Mouse (Mus musculus) cerebellum, postnatal 10 days (tissue): Measurements from ENCODE around the gene Pvr.

ENCODE experiments used
- DNase-seq, 2 experiments: peaks; one replicate each; pipeline ENCODE4 v3.0.0; 2021; ENCODE audit warnings: mixed read lengths in 2 of 2

Gene Pvr

DNA sequence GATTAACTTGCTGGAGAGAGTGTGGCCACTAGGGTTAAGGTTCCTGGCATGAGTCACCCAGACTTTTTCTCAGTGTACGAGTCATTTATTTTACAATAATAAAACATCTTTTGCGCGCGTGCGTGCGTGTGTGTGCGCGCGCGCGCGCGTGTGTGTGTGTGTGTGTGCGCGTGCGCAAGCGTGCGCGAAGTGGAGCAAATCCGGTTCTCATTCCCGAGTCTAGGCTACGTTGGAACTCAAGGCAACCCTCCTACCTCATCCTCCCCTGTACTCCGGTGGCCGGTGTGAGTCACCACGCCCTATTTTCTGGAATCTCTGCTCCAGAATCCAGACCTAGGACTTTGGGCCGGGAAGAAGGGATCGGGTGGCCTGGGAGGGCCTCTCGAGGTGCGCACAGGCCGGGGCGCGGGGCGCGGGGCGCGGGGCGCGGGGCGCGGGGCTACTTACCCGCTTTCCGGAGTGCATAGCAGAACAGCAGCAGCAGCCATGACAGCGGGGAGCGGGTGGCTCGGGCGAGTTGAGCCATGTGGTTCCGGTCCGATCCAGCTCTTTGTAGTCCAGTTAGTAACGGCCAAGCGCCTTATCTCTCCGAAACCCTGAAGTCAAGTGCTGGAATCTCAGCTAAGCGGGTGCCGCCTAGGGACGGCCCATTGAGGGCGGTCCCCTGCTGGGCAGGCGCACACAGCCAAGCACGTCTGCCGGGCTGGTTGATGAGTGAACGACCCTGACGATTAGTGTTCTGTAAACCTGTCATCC, at the start of gene Pvr:
Gene Pvr (minus strand): TSS at position 655 of the 756 bp plus-strand sequence.
- peak; percentile 67 to 70 for DNase-seq

DNA sequence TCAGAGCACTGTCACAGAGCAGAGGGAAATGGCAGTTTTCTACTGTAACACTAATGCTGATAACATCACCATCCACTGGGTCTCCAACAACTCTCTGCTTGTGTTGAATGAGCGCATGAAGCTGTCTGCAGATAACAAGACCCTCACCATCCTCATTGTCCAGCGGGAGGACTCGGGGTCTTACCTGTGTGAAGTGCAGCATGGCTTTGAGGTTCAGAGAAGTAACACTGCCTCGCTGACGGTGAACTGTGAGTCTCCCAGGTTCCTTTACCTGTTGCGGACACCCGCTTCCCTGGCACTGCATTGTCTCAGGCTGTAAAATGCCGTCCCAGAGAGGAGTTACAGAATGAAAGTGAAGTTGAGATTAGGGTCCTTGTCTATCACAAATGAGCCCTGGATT, 49.2 kb upstream of the Pvr start:
- DNase-seq, result no peak

DNA sequence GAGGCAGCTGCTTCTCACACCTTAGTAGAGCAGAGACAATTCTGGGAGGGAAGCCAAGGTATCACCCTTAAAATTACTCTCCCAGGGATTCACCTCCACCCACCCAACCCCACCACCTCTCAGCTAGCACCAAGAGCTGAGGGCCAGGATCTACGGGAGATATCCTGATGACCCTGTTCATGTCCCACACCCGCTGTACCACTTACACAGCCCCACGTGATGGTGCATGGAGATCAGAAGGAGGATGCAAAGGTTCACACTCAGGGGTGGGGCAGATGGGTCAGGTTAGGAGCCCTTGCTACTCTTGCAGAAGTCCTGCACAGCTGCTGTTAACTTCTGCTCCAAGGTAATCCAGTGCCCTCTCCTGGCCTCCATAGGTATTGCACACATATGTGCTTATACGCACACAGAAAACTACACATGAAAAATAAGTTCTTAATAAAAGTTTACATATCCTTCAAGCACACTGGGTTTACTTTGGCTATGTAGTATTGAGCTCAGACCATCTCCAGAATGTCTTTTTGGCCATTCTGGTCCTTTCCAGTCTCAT, 48.7 kb upstream of the Pvr start:
- DNase-seq, result no peak

DNA sequence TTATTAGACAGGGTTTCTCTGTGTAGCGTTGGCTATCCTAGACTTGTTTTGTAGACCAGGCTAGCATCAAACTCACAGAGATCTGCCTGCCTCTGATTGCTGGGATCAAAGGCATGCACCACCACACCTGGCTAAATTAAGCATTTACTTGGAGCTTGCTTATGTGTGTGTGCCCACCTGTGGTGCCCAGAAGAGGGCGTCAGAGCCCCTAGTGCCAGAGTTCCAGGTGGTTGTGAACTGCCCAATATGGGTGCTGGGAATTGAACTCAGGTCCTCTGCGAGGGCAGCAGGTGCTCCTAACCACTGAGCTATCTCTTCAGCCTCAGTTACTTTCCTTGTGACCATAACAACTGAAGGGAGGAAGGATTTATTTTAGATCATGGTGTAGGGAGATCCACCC, 48.1 kb upstream of the Pvr start:
- DNase-seq, result no peak

DNA sequence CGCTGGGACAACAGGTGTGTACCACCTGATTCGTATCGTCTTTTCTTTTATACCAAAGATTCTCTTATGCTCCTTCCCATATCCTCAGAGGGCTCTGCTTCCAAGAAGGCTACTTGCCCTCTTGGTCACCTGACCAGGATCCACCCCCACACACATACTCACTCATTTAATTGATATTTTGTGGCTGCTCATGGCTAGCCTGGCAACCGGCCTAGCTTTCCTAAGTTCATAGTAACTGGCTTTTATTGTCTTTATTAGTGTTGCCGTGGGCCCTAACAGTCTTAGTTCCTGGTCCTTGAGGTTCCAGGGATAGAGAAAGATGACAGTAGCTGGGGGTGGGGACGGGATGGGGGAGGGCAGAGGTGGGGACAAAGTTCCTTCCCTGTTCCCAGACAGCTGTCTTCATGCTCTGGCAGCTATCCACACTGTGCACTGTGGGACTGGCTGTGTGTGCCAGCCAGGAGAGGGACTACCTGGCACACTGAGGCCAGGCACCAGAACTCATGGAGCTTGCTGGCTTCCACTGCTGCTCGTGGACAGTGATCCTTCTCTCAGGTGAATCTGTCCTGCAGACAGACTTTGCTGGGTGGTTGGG, 44.1 kb upstream of the Pvr start, which contains the start of gene Ceacam20:
Gene Ceacam20 (plus strand): TSS at position 428 of the 595 bp plus-strand sequence.
- DNase-seq, result no peak

DNA sequence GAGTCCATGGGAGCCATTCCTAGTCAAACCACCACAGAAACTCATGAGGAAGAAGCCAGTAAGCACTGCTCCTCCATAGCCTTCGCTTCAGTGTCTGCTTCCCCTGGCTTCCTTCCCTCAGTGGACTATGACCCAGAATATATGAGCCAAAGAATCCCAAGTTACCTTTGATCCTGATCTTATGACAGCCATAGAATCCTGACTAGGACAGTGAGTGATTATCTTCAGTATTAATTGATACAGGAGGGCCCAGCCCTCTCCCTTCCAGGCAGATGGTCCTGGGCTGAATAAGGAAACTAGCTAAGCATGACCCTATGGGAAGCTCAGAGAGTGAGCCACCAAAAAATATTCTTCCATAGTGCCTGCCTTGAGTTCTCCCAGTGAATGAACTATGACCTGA, 41.5 kb upstream of the Pvr start:
- no peak for DNase-seq

DNA sequence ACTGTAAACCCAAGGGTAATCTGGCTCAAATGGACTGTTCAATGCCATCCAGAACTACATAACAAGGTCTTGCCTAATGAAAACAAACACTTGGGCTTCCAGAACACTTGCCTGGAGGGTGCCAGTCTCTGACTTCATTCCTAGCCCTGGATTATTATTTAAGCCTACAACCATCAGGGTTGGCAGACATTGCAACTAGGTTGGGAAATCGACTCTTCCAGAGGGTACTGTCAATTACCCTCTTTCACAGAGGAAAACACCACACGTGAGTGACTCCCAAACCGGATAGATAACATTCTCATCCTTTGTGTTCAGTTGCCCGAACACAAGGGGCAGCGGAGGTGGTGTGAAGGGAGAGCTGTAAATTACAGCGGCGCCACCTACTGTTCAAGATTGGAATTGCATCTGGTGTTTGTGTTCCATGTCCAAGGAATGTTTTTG, 35.4 kb upstream of the Pvr start:
- DNase-seq, result peak; percentile 90 to 93

DNA sequence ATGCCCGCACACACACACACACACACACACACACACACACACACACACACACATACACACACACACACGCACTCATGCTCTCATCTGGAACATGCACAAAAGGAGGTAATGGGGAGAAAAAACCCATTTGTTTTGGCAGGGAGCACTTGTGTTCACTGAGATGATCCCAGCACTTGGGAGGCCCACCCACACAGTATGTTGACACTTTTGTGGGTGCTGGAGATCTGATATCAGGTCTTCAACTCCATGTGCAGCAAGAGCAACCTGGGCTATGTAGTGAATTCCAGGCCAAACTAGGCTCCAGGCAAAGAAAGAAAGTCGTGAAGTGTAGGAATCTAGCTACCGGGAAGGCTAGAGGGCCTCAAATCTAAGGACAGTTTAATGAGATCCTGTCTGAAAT, 34.9 kb upstream of the Pvr start:
- no peak for DNase-seq

DNA sequence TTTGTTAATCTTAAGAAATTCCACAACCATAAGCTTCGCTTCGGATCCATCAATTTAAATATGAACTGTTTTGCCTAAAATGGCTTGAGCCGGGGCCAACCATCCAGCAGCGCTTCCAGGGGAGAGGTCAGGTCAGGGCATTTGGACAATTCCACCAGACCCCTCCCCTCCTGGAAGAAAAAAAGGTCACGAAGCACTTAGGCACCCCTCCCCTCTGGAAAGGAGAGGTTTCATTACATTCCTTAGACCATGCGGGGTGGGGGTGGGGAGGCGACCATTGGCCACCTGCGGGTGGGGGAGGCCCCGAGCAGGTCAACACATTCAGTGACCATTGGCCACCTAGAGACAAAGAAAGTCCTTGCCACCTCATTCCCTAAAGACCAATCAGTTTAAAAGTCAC, 32.1 kb upstream of the Pvr start:
- DNase-seq, result no peak

DNA sequence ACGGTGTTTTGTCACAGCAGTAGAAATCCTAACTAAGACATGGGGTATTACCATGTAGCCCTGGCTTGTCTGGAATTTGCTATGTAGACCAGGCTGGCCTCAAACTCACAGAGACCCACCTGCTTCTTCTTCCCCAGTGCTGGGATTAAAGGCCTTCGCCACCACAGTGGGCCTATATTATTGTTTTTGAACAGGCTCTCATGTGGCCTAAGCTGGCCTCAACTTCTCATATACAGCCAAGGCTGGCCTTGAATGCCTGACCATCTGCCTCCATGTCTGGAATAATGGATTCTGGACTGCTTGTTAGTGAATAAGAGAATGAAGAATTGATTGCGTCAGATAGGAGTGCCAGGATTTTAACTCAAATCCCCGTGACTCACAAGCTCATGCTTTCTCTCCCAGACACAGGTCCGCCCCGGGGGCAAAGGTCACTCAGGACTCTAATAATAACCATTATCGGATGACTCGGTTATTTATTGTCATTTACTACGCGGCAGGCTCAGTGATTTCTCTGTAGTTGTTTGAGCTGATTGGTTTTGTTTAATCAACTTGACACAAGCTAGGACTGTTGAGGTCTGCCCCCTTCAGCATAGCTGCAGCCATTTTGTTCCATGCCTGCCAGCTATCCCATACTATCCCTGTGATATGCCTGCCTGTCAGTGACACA, 31.5 kb upstream of the Pvr start:
- DNase-seq, result no peak

DNA sequence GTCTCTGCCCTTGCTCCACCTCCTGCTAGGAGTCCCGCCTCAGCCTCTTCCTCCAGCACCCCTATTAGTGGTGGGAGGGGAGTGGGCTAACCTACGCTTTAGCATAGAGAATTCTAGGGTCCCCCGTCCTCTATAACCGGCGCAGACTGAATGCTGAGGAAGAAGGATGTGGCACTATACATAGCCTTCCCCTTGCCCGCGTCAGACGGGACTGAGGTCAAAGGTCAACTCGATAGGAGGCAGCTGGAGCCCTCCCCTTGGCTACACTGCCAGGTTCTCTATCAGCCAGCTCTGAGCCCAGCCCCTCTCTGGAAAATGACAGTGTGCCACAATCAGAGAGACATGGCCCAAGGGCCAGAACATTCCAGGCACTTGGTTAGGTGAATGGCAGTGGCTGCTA, 29.6 kb upstream of the Pvr start, which contains the start of gene Igsf23:
Gene Igsf23 (minus strand): TSS at position 168 of the 400 bp plus-strand sequence.
- DNase-seq, result no peak

DNA sequence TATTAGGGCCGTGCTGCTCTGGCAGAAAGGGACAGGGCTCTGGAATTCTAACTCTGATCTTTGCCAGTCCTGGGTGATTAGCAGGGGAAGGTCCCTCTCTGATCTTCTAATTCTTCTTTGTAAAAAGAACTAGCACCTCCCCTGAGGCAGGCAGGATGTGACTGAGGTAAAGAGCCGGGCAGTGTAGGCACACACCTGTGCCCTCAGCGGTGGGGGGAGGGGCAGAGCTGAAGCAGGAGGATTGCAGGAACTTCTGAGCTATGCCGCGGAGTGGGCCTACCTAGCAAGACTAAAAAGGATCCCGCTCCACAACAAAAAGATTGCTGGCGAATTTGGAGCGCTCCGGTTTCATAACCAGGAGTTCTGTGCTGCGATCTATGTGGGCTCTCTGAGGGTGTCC, 29.0 kb upstream of the Pvr start:
- no peak for DNase-seq

DNA sequence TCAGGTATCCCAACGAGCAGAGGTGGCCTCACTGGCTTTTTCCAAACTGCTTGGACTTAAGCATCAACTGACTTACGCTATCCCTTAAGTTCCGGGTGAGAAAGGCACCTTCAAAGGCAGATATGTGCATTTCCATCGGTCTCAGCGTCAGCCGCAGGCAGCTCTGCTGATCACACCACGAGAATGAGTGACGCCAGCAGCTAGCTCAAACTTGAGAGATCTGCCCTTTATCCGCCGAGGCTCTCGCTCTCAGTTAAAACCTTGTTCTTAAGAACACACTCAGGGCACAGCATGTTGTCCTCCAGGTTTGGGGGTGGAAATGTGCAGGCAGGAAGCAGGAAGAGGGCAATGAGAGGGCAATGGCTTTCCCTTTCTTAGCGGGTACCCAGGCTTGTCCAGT, 28.0 kb upstream of the Pvr start:
- DNase-seq, result no peak

DNA sequence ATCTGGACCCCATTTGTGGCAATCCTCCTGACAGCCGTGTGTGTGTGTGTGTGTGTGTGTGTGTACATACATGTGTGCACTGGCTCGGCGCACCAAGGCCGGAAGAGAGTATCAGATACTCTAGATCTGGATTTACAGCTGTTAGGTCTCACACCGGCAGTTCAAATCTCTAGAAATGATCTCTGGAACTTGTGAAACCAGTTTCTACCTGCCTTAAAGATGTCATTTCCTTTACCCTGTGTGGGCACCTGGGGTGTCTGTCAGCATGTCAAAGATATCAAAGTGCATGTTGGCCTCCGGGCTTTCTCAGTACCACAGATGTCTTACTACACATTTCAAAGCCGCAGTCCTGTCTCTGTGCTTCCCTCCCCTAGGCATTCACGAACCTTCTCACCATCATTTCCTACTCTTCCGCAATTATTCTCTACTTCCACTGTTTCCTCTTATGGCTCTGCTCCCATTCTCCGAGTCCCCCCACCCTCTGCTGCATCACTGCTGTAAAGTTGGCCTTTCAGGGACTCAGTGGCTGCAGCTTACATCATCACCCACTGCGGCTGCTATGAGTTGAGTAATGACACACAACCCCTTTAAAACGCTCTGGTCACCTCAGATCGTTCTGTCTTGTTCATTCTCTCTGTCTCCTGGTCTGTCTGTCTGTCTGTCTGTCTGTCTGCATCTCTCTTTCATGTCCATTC, 25.0 kb upstream of the Pvr start:
- no peak for DNase-seq

DNA sequence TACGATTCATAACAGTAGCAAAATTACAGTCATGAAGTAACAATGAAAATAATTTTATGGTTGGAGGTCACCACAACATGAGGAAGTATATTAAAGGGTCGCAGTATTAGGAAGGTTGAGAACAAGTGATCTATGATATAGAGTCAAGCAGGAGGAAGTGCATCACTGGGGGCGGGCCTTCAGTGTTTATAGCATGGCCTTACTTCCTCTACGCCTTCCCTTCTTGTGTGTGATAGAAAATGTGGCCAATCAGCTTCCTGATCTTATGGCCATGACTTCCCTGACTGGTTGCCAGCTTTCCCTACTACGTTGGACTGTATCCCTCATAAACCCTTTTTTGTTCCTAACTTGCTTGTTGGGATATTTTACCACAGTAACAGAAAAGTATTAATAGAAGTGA, 24.2 kb upstream of the Pvr start:
- no peak for DNase-seq

DNA sequence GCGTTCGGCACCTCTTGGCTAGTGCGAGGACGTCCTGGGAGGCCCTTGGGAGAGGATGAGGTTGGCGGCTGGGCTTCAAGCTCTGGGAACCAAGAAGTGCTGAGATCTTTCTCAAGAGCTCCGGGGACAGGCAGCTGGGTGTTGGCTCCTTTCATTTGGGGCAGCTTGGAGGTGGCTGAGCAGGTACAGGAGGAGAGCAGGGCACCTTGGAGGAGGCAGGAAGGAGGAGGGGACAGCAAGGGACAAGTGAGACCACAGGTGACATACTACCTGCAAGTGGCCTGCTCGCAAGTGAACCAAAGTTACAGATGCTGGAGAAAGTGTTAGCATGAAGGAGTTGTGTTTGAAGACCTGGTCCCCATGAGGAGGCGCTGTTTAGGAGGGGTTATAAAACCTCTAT, 23.7 kb upstream of the Pvr start:
- DNase-seq, result no peak

DNA sequence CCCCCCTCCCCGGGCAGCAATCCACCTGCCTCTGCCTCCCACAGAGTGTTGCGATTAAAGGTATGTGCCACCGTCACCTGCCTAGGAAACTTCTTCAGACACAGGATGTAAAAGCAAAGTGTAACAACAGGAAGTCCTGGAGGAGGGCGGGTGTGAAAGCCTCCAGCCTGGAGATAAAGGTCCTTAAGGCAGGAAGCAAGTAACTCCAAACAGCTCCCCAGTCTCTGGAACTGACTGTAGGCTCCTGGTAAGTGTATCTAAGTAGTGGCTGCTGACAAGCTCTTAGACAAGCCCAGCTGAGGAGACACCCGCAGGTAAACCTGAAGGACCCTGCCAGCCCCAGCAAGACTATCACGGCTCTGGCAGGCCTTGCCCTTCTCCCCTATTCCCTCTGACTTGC, 19.3 kb upstream of the Pvr start:
- DNase-seq, result no peak

DNA sequence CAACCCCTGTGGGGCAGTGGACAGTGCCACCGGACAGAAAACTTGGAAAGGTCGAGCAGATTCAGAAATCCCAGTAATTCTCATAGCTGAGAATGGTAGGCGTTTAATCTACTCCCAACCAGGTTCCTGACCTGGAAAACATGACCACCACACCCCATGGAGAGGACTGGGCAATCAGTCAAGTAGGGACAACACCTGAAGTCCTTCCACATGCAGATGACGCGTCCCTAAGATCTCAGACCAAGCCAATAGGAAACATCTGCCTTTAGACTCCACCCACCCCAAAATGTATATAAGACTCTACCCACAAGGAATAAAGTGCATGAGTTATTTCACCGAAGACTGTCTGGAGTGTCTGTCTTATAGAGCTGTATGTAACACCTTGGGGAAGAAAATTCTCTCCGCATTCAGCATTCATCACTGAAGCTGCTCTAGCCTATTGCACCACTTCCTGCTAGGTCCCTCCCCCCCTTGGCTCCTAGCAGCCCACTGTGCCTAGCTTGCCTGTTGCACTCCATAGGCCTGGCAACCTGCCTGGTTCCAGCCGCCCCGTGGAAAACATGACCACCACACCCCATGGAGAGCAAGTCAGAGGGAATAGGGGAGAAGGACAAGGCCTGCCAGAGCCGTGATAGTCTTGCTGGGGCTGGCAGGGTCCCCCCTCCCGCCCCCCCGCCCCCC, 18.7 kb upstream of the Pvr start:
- peak; percentile 65 to 80 for DNase-seq

DNA sequence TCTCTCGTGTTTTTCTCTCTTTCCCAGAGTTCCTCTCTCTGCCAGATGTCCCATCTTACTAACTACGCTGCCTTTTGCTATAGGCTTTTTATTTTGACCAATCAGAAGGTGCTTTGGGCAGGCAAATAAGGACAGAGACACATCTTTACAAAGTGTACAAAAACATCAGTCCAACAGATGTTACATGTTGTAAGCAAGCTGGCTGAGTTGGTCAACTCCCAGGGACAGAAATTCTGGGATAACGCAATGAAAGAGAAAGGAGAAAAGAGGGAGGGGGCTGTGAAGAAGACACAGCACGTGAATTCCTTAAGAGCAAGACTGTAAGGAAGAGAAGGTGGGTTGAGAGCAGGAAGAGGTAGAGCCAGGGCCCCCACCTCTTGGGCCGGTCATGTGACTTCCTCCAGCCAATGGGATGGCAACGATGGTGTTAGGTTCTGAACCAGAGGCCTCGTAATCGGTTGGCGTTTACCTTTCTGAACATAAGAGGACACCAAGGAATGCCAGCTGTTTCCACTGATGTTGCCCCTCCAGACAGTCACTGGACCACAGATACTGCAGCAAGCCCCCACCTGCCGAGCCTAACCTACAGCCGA, 16.4 kb upstream of the Pvr start:
- DNase-seq, result no peak

DNA sequence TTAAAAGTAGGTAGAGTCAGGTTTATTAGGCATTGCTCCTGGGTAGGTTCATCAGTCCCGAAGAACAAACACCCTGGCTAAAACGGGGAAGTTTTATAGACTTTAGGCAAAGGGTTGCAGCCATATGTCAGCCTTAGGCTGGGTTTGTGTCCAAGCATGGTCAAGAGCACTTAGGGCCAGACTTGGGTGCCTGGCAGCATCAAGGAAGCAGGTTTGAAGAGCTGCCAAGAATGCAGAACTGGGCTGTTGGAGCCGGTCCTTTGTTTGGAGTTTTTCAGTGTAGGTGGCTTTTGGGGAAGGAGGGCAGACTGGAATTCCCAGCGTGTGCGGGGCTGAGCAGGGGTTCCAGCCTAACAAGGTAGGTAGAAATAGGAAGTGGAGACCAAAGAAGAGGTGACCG, 15.0 kb upstream of the Pvr start:
- DNase-seq, result no peak

DNA sequence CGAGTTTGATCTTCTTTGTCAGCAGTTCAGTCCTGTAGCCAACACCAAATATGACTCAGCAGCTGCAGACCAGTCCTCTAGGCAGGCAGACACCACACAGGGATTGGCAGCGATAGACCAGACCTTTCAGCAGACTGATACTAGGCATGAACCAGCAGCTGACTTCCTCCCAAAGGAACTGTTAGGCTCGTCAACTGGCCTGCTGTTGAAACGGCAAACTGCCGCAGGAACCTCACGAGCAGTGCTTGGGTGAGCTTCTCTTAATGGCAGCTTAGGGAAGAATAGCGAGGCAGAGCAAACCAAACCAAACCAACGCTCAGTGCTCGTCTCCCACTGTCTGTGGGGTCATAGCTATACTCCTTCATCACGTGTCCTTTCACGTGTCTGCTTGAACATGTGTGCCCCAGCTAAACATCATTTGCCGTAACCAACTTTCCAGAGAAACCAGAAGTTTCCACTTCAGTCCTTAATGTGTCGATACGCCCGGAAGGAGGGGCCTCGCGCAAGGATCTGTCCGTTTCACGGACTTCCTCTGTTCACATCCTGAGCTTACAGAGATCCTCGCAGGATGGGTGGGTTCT, 14.3 kb upstream of the Pvr start:
- DNase-seq, result no peak
